Mouse (Mus musculus) kidney, embryonic 15.5 days (tissue): ENCODE measurements at regions not wholly inside any gene's neighbourhood (a gene's known extent, or its start where the extent isn't known, plus 50 kb on each side); places are given as distances from the start of the nearest gene placed in this dataset.
"Not testable (repeated sequence)": the region's sequence is repeated elsewhere in the genome, so short reads cannot be mapped to it uniquely, and the experiment has no call there.

ENCODE experiments used
- ATAC-seq: fragments of 200-750 bp; cut with Nextera tagmentation; replicated peaks from 2 replicates; pipeline ENCODE4 v1.8.0; 2017; ENCODE audit warnings: moderate TSS enrichment; ENCODE audit not compliant: low FRiP score
- H3K27ac ChIP-seq: fragments of 300-500 bp; sonication (generic); 2 replicates; pipeline ENCODE4 v1.5.1; 2015; ENCODE audit warnings: mild to moderate bottlenecking, inconsistent platforms
- H3K27me3 ChIP-seq: fragments of 300-500 bp; sonication (generic); 2 replicates; pipeline ENCODE4 v1.6.1; 2015; ENCODE audit warnings: inconsistent platforms
- H3K36me3 ChIP-seq: fragments of 300-500 bp; sonication (generic); 2 replicates; pipeline ENCODE4 v1.6.1; 2015; ENCODE audit warnings: inconsistent platforms
- H3K4me1 ChIP-seq: fragments of 300-500 bp; sonication (generic); 2 replicates; pipeline ENCODE4 v1.6.1; 2015; ENCODE audit warnings: inconsistent platforms
- H3K4me2 ChIP-seq: fragments of 300-500 bp; sonication (generic); 2 replicates; pipeline ENCODE4 v1.6.1; 2015; ENCODE audit warnings: moderate library complexity, mild to moderate bottlenecking, inconsistent platforms
- H3K4me3 ChIP-seq: fragments of 300-500 bp; sonication (generic); replicated peaks from 2 replicates; pipeline ENCODE4 v1.5.1; 2015; ENCODE audit warnings: mild to moderate bottlenecking, inconsistent platforms
- H3K9ac ChIP-seq: fragments of 300-500 bp; sonication (generic); 2 replicates; pipeline ENCODE4 v1.6.1; 2015; ENCODE audit warnings: mild to moderate bottlenecking, inconsistent platforms
- H3K9me3 ChIP-seq: fragments of 300-500 bp; sonication (generic); replicated peaks from 2 replicates; pipeline ENCODE4 v1.6.1; 2016; ENCODE audit warnings: inconsistent platforms
- WGBS: fragments of 180-500 bp; shearing (Covaris S2); methylation state at CpG from one replicate; pipeline ENCODE4 v1.1.7; 2015; ENCODE audit warnings: mixed read lengths; 5-methylcytosine and 5-hydroxymethylcytosine counted together

GRCm38 (mm10) chr15:41283199-41283598 is 1149.0 kb downstream of the 9330182O14Rik start:
- WGBS, result 63% methylated on average over 1 of the region's 1 CpGs
- no peak overlapping the region for H3K4me3 ChIP-seq
- H3K4me2 ChIP-seq, result no peak overlapping the region
- no peak overlapping the region for H3K9ac ChIP-seq
- no peaks in the 10 kb centered on the region for H3K27me3 ChIP-seq
- ATAC-seq, result no peak
- H3K9me3 ChIP-seq, result no peaks in the 10 kb centered on the region
- H3K4me1 ChIP-seq, result no peaks in the 10 kb centered on the region
- no peak overlapping the region for H3K27ac ChIP-seq
- H3K36me3 ChIP-seq, result no peaks in the 10 kb centered on the region

- ATAC-seq, result no peak
- H3K9me3 ChIP-seq, result no peaks in the 10 kb centered on the region
- no peak overlapping the region for H3K27ac ChIP-seq
- no peak overlapping the region for H3K4me2 ChIP-seq
- 72% methylated on average over 5 of the region's 5 CpGs for WGBS
- H3K4me1 ChIP-seq, result no peaks in the 10 kb centered on the region
- no peaks in the 10 kb centered on the region for H3K27me3 ChIP-seq
- H3K4me3 ChIP-seq, result no peak overlapping the region
- H3K36me3 ChIP-seq, result no peaks in the 10 kb centered on the region
- no peak overlapping the region for H3K9ac ChIP-seq
Observed at GRCm38 (mm10) chr15:41286809-41287413, 1152.7 kb downstream of the 9330182O14Rik start.

GRCm38 (mm10) chr15:41297419-41297818 is 1163.3 kb downstream of the 9330182O14Rik start:
- H3K9me3 ChIP-seq, result no peaks in the 10 kb centered on the region
- peak overlapping the region; percentile 27; the same call in 1 of the 2 replicates for H3K27ac ChIP-seq
- no peak overlapping the region for H3K9ac ChIP-seq
- peak; percentile 73 for ATAC-seq
- H3K4me3 ChIP-seq, result no peak overlapping the region
- 0 out of 2 replicates have a peak, but pooled peaks cover 4% of the 10 kb centered on the region for H3K4me1 ChIP-seq
- no peak overlapping the region for H3K4me2 ChIP-seq
- H3K27me3 ChIP-seq, result no peaks in the 10 kb centered on the region
- 48% methylated on average over 4 of the region's 4 CpGs for WGBS
- H3K36me3 ChIP-seq, result no peaks in the 10 kb centered on the region

GRCm38 (mm10) chr15:41306638-41307037 is 1172.5 kb downstream of the 9330182O14Rik start:
- Histone ChIP-seq H3K4me3 (no peak overlapping the region), H3K4me2 (no peak overlapping the region), H3K27ac (no peak overlapping the region), H3K36me3 (no peaks in the 10 kb centered on the region), H3K4me1 (no peaks in the 10 kb centered on the region), H3K9ac (no peak overlapping the region), H3K9me3 (no peaks in the 10 kb centered on the region), H3K27me3 (no peaks in the 10 kb centered on the region)
- 88% methylated on average over 1 of the region's 1 CpGs for WGBS
- ATAC-seq, result no peak

DNA sequence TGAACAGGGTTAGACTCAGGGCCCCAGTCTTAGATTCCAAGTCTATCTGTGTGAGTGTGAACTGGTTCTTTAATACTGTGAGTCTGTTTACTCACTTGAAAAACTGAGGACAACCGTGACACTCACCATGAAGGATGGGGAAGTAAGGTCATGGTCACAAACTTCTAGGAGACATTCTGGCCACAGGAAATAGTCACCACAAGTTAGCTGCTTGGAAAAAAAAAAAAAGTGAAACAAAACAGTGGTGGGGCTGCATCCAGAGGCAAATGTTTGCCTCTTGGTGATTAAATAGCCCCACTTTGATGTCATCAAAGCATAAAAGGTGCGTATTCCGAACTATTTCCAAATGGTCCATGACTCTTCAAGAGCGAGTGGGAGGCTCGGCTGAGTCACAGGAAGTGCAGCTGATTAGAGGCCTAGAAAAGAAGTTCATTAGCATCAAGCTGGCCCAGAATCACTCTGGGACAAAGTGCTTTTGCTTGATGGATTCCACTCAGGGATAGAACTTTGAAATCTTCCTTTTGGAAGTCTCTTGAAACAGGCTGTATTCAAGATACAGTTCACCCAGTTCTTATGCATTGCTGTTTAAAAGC is 1177.7 kb downstream of the 9330182O14Rik start:
- no peak overlapping the region for H3K4me2 ChIP-seq

DNA sequence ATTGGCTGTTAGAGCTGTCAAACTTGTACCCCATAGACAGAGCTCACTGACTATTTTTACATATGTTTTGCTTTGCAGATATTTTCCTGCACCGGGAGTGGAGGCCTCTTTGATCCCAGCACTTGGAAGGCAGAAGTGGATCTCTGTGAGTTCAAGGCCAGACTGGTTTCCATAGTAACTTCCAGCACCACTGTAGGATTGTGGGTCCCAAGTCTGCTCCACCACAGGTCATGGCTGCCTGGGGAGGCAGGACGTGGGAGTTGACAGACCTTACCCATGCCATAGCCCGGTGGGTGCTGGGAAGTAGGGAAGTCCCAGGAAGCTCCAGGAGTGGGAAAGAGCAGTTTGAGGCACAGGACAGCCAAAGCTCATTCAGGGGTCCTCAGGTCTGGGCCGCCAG is 1180.8 kb downstream of the 9330182O14Rik start:
- no peaks in the 10 kb centered on the region for H3K4me1 ChIP-seq
- no peak overlapping the region for H3K27ac ChIP-seq
- WGBS, result 76% methylated on average over 4 of the region's 4 CpGs
- no peaks in the 10 kb centered on the region for H3K27me3 ChIP-seq
- no peaks in the 10 kb centered on the region for H3K36me3 ChIP-seq
- no peak overlapping the region for H3K4me2 ChIP-seq
- H3K4me3 ChIP-seq, result no peak overlapping the region
- 0 out of 2 replicates have a peak, but pooled peaks have one; percentile 15 for ATAC-seq
- H3K9ac ChIP-seq, result no peak overlapping the region
- no peaks in the 10 kb centered on the region for H3K9me3 ChIP-seq

More for the DNA sequence above, 1177.7 kb downstream of the 9330182O14Rik start:
- 29% methylated on average over 5 of the region's 5 CpGs for WGBS
- Histone ChIP-seq H3K4me1 (no peaks in the 10 kb centered on the region), H3K27me3 (no peaks in the 10 kb centered on the region), H3K36me3 (no peaks in the 10 kb centered on the region), H3K9me3 (no peaks in the 10 kb centered on the region), H3K27ac (no peak overlapping the region), H3K4me3 (no peak overlapping the region), H3K9ac (no peak overlapping the region)
- no peak for ATAC-seq

GRCm38 (mm10) chr15:41325633-41326252 is 1191.6 kb downstream of the 9330182O14Rik start:
- H3K36me3 ChIP-seq, result no peaks in the 10 kb centered on the region
- H3K9ac ChIP-seq, result no peak overlapping the region
- no peak for ATAC-seq
- 19% methylated on average over 7 of the region's 7 CpGs for WGBS
- no peaks in the 10 kb centered on the region for H3K9me3 ChIP-seq
- H3K27me3 ChIP-seq, result no peaks in the 10 kb centered on the region
- no peak overlapping the region for H3K4me3 ChIP-seq
- no peak overlapping the region for H3K27ac ChIP-seq
- H3K4me2 ChIP-seq, result no peak overlapping the region
- H3K4me1 ChIP-seq, result no peaks in the 10 kb centered on the region

DNA sequence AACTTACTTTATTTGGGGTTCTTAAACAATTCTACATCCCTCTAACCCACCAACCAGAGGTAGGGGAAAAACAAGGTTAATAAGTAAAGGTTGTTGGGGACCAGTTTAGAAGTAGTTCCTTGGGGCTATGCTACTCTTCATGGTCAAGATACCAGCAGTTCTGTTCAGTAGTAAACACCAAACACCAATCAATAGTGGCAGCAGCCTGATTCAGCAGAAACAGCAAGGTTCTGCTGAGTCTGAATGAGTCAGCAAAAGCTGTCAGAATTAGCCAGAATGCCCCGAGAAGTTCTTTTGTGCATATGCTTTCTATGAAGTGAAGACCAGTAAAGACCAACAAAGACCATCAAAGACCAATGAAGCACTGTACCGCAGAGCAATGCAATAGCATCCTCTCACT is 1195.1 kb downstream of the 9330182O14Rik start:
- Histone ChIP-seq H3K9me3 (no peaks in the 10 kb centered on the region), H3K4me3 (no peak overlapping the region), H3K27me3 (no peaks in the 10 kb centered on the region), H3K4me2 (no peak overlapping the region), H3K27ac (no peak overlapping the region), H3K4me1 (no peaks in the 10 kb centered on the region), H3K9ac (no peak overlapping the region), H3K36me3 (no peaks in the 10 kb centered on the region)
- WGBS, result 80% methylated on average over 2 of the region's 2 CpGs
- ATAC-seq, result no peak

DNA sequence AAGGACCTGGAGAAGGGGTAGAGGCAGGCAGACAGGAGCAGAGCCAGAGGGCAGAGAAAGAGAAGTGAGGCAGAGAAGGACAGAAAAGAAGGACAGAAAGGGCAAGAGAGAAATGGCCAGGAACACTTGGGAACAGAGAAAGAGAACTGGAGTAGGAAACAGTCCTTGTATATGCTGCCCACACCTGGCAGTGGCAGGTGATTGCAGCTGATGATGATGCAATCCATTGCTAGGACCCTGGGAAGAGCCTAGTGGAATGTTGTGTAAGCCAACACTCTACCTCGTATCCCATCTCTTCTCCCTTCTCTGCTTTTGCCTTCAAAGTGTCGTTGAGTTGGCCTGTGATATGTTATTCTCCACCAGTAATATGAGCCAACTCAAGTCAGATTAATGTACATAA is 1195.9 kb downstream of the 9330182O14Rik start:
- no peaks in the 10 kb centered on the region for H3K27me3 ChIP-seq
- no peak overlapping the region for H3K9ac ChIP-seq
- no peak overlapping the region for H3K27ac ChIP-seq
- H3K9me3 ChIP-seq, result no peaks in the 10 kb centered on the region
- no peaks in the 10 kb centered on the region for H3K4me1 ChIP-seq
- 22% methylated on average over 2 of the region's 2 CpGs for WGBS
- ATAC-seq, result no peak
- no peak overlapping the region for H3K4me3 ChIP-seq
- H3K36me3 ChIP-seq, result no peaks in the 10 kb centered on the region
- H3K4me2 ChIP-seq, result no peak overlapping the region

GRCm38 (mm10) chr15:41332451-41332850 is 1198.3 kb downstream of the 9330182O14Rik start:
- no peak for ATAC-seq
- Histone ChIP-seq H3K27ac (no peak overlapping the region), H3K9me3 (no peaks in the 10 kb centered on the region), H3K36me3 (no peaks in the 10 kb centered on the region), H3K4me1 (no peaks in the 10 kb centered on the region), H3K9ac (no peak overlapping the region), H3K4me3 (no peak overlapping the region), H3K4me2 (no peak overlapping the region), H3K27me3 (no peaks in the 10 kb centered on the region)
- WGBS, result 81% methylated on average over 1 of the region's 1 CpGs

- no peaks in the 10 kb centered on the region for H3K9me3 ChIP-seq
- ATAC-seq, result no peak
- no peaks in the 10 kb centered on the region for H3K27me3 ChIP-seq
- H3K4me3 ChIP-seq, result no peak overlapping the region
- H3K4me1 ChIP-seq, result no peaks in the 10 kb centered on the region
- no peak overlapping the region for H3K4me2 ChIP-seq
- WGBS, result 74% methylated on average over 3 of the region's 3 CpGs
- H3K36me3 ChIP-seq, result no peaks in the 10 kb centered on the region
- no peak overlapping the region for H3K9ac ChIP-seq
- no peak overlapping the region for H3K27ac ChIP-seq
Observed at GRCm38 (mm10) chr15:41333165-41333564, 1199.0 kb downstream of the 9330182O14Rik start.

DNA sequence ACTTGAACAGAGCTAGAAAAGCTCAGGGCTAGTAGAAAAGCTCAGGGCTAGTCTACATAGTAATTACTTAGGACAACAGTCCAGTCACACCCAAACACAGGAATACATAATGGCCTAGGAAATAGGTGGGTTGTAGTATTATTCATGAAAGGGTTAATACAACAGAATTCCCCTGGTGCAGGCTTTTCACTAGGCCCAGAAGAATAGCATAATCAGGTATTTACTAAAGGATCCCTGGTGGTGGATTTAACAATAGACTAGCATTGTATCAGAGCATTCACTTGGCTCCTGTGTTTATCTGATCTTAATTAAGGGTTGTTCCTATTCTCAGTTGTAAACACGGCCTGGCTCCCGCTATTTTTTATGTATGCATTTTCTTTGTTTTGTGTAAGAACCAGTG is 1206.5 kb downstream of the 9330182O14Rik start:
- H3K27me3 ChIP-seq, H3K4me2 ChIP-seq, H3K4me1 ChIP-seq, H3K36me3 ChIP-seq, H3K4me3 ChIP-seq, ATAC-seq, H3K27ac ChIP-seq, H3K9me3 ChIP-seq, H3K9ac ChIP-seq: not testable (repeated sequence)
- WGBS, result 95% methylated on average over 2 of the region's 2 CpGs
